Mouse (Mus musculus): Measurements from ENCODE around the gene Plppr2.

The Plppr2 gene

DNA sequence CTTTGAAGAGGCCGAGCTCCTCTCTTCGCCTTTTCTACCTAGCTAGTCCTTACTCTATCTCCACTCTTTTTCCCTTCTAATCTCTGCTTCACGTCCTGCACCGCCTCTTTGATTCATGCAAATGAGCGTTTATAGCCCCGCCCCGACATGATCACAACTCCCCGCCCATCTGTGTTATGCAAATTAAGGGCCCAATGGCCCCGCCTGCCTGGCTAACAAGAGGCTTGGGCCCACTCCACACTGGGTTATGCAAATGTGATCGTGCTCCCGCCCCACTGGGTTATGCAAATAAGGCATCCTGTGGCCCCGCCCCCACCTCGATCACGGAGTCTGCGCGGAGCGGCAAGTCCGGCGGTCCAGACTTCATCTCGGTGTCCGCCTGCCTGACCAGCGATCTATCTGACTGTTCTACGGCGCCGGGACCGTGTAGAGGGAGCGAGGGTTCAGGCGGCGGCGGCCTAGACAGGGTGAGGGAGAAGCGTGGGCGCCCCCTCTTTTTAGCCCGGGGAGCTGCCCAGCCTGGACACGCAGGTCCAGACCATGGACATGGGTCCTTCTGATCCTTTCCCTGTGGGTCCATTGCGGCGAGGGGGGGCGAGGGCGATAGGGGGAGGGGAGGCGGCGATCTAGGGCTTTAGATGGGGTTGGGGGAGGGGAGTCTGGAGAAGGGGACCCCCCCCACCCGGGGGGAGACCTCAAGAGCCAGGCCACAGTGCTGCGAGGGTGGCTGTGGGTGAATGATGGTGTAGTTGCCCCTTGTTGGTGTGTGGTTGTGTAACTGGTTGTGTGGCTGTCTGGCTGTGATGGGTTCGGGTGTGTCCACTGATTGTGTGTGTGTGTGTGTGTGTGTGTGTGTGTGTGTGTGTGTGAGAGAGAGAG, at the start of gene Plppr2:
Gene Plppr2 (plus strand): TSS at position 342 of the 879 bp plus-strand sequence.
- peak; percentile 86 for DNase-seq (ENCODE audit: extremely low read depth, low read depth, low spot score)

GRCm38 (mm10) chr9:21889229-21889628, 47.6 kb upstream of the Plppr2 start:
- no peak for DNase-seq (ENCODE audit: extremely low read depth, low read depth, low spot score)

DNA sequence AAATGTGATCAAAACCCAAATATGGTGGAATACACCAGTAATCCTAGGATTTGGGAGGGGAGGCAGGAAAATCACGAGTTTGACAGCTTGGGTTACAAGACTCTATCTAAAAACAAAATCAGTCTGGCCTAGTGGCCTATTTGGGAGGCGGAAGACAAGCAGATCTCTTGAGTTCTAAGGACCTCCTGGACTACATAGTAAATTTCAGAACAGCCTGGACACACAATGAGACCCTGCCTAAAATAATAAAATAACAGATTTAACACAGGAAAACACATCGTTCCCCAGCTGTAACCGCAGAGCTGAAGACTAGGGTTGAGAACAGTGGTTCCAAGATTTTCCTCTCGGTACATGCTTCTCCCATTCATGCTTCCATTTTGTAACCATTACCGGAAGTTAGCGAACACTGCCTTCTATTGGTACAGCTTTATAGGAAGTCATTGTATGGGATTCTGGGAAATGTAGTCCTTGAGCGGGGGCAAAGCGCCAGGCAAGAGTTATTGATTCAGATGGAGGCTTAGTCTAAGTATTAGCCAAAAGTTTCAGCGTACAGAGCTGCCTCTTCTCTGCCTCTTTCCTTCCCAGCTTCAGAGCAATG, 35.5 kb upstream of the Plppr2 start:
- DNase-seq (ENCODE audit: extremely low read depth, low read depth, low spot score): no peak

DNA sequence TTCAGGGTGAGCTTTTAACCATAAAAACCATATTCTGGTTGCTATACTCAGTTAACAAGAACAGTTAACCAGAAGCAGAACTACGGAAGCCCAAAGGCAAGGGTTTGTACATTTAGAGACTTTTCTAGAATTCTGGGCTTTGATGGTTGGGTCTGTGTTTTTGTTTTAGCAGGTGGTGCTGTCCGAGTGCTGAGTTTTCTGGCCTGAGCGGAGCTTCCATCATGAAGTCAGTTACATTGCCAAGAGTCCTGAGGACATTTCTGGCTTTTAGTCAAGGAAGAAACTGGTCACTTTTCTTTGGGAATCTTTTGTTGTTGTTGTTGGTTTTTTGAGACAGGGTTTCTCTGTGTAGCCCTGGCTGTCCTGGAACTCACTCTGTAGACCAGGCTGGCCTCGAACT, 32.8 kb upstream of the Plppr2 start:
- DNase-seq (ENCODE audit: extremely low read depth, low read depth, low spot score): no peak

- DNase-seq (ENCODE audit: extremely low read depth, low read depth, low spot score): no peak
Observed at GRCm38 (mm10) chr9:21908216-21908615, 28.6 kb upstream of the Plppr2 start.

DNA sequence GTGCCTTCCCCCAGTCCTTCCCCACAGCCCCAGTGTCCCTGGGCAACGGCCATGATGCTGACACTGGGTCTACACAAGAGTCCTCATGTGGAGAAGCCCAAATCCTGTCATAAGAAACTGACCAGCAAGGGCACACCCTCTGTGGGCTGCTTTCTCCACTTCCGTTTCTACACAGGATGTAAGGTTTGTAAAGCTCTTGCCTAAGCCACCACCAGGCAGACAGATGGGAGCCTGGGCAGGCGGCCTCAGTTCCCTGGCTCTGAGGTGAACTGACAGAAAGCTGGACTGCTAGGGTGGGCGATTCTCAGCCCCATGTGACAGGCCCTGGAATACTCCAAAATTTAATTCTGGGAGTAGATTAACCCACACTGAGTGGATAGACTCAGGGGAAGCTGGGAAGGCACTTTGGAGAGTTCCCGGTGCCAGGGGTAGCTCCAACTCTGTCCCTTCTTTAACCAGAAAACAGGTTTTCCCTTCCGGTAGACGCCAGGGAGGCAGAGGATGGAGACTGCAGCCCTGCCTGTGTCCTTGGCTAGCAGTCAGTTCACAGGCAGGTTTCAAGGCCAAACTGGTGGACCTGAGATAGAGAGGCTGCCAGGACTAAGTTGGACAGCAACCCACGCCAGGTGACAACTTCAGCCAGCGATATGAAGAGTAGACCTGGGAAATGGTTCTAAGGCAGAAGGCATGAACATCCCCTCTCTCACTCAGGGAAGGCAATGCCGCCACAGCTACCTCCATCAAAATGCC, 27.2 kb upstream of the Plppr2 start:
- DNase-seq (ENCODE audit: extremely low read depth, low read depth, low spot score): no peak

GRCm38 (mm10) chr9:21916851-21917492, 19.9 kb upstream of the Plppr2 start:
- no peak for DNase-seq (ENCODE audit: extremely low read depth, low read depth, low spot score)

DNA sequence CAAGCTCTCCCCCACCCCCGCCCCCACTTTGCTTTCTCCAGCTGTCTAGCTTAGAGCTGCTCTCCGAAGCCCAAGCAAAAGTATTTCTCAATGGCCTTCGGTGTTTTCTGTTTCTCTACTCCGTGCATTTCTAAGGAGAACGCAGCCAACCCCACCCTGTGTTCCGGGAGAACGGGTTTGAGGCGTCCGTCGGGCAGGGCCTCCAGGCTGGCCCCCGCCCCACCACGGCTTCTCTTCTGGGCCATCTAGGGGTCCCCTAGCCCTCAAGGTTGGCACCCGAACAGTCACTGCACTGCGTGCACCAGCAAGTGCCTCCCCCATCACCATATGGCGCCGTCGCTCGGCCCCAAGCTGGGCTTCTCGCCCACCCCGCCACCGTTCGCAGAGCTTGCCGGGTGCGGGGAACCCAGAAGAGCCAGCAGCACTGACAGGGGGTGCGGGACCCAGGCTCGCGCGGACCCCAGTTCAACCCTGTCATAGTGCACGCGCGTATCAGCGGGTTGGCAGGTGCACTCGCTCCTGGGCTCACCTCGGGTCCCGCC, 19.3 kb upstream of the Plppr2 start:
- DNase-seq (ENCODE audit: extremely low read depth, low read depth, low spot score): no peak

GRCm38 (mm10) chr9:21918035-21918592, 18.7 kb upstream of the Plppr2 start, which contains the start of gene Rab3d:
TSS of gene Rab3d (minus strand) at chr9:21918192.
- no peak for DNase-seq (ENCODE audit: extremely low read depth, low read depth, low spot score)

- DNase-seq (ENCODE audit: extremely low read depth, low read depth, low spot score): peak; percentile 90
Observed at GRCm38 (mm10) chr9:21918692-21919384, 18.0 kb upstream of the Plppr2 start.

DNA sequence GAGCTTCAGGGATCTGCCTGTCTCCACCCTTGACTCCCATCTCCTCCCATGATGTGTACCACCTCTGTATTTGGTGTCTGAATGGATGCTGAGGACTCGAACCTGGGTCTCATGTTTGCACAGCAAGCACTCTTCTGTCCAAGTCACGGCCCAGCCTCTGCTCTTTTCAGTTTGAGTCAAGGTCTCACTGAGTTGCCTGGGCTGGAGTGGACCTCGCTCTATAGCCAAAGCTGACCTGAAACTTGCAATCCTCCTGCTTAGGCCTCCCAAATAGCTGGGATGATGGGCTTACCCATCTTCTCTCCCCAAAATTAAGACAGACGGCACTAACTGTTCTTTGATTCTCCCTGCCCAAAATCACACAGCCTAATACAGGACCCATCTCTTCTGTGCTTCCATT, 13.8 kb upstream of the Plppr2 start:
- DNase-seq (ENCODE audit: extremely low read depth, low read depth, low spot score): no peak

DNA sequence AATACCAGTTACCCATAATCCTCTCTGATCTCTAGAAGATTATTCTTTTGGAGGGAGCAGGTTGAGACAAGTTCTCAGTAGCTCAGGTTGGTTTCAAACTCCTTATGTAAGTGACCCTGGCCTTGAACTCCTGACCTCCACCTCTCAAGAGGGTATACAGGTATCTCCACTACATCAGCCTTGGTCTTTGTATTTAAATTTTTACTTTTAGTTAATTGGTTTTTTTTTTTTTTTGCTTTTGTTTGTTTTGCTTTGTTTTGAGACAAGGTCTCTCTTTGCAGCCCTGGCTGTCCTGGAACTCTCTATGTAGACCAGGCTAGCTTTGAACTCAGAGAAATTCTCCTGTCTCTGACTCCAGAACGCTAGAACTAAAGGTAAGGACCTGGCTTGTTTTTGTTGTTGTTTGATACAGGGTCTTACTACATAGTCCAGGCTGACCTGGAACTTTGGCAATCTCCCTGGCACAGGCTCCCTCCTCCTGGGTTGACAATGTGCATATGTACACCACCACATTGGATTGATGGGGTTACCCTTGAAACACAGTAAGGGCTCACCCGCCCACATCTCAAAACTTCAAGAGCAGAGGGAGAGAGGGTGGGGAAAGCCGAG, 13.2 kb upstream of the Plppr2 start:
- peak; percentile 82 for DNase-seq (ENCODE audit: extremely low read depth, low read depth, low spot score)

DNA sequence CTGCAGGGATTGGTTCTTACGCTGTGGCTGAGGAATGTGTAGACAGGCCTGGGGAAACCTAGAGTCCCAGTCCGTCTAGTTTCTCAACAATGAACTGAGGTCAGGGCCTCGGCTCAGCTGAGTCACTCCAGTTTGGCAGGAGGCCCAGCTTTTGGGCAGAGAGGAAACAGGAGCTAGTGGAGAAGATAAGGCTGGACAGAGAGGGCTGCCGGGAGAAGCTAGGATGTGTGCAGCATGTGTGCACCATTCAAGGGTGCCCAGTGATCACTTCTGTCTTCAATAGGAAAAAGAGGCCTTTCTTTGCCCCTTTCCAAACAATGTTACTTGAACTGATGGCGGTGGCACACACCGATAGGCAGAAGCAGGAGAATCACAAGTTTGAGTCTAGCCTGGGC, 12.7 kb upstream of the Plppr2 start:
- no peak for DNase-seq (ENCODE audit: extremely low read depth, low read depth, low spot score)

DNA sequence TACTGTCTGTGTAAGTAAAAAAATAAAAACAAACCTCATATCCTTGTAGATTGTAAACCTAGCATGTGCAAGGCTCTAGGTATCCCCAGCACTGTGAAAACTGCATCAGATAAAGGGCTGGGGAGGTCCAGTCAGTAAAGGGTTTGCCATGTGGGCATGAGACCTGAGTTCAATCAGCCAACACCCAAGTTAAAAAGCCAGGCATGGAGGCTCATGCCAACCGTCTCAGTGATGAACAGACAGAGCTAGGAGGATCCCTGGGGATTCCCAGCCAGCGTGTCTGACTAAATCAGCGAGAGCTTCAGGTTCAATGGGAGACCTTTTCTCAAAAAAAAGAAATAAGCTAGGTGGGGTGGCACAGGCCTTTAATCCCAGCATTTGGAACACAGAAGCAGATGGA, 11.8 kb upstream of the Plppr2 start:
- no peak for DNase-seq (ENCODE audit: extremely low read depth, low read depth, low spot score)

DNA sequence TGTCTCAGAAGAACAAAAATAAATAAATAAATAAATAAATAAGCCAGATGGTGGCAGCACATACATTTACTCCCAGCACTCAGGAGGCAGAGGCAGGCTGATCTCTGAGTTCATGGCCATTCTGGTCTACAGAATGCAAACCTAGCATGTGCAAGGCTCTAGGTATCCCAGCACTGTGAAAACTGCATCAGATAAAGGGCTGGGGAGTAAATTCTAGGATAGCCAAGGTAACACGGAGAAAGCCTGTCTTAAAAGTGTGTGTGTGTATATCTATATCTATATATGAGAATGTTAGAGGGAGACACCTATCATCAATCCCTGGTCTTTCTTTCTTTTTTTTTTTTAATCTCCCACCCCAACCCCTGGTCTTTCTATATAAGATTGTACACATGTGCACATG, 11.3 kb upstream of the Plppr2 start:
- DNase-seq (ENCODE audit: extremely low read depth, low read depth, low spot score): no peak

- DNase-seq (ENCODE audit: extremely low read depth, low read depth, low spot score): no peak
Observed at GRCm38 (mm10) chr9:21926155-21926554, 10.7 kb upstream of the Plppr2 start.

DNA sequence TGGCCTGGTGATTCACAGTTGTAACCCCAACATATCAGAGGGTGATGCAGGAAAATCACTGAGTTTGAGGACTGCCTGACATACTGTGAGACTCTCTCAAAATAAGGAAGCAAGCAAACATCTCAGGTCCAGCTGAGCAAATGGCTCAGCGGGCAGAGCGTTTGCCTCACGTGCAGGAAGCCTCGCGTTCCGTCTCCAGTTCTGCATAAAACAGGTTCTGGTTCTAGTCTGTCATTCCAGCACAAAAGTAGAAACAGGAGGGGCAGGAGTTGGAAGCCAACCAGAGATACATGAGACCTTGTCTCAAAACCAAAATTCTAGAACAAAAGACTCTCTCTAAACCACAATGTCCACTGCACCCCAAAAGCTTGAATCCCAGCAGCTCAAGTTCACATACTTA, 10.0 kb upstream of the Plppr2 start:
- no peak for DNase-seq (ENCODE audit: extremely low read depth, low read depth, low spot score)

GRCm38 (mm10) chr9:21927208-21927753, 9.6 kb upstream of the Plppr2 start, which contains the start of the genes Ccdc159 and Tmem205:
TSS of gene Ccdc159 (plus strand) at chr9:21927471.
TSS of gene Tmem205 (minus strand) at chr9:21927556.
- peak; percentile 81 for DNase-seq (ENCODE audit: extremely low read depth, low read depth, low spot score)

DNA sequence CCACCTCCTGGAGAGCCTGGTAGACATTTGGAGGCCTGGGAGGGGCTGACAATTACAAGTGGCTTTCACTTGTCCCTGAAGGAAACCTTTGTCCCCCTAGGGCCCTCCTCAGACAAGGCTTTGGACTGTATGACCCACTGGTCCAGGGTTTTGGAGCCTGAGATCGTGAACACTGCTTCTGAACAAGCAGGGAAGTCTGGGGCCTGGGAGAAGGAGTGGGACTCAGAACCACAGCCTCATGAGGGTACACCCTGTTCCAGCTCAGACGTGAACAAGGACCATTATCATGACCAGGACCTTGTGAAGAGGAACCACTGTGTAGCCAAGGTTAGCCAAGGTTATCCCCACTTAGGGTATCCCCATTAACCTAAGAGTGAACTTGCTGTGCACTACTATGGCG, 7.6 kb upstream of the Plppr2 start:
- DNase-seq (ENCODE audit: extremely low read depth, low read depth, low spot score): no peak

Measured in fat pad, adult 2 months (tissue).